24 mouse cellular contexts compared by ENCODE assay signal in genomic region chr9:83630341-83630740, GRCm38 (mm10).
"Had no signal": no experiment of that assay in that cellular context is flagged by ENCODE, and none has a peak within 500 bp of the region (broad histone marks: within the 10 kb centered on the region; RNA-seq: fewer than 3 reads in every experiment).

No protein-coding gene starts in this region.

- H3K36me3 ChIP-seq: heart, embryonic 12.5 days; hindbrain, embryonic 10.5 days; hindbrain, embryonic 12.5 days; hindbrain, embryonic 15.5 days; intestine, embryonic 15.5 days; limb, embryonic 10.5 days; limb, embryonic 12.5 days; liver, embryonic 13.5 days had no signal

- DNase-seq: gastrocnemius, postnatal 14 days; gastrocnemius, postnatal 36 days; heart, adult 2 months; heart, postnatal 10 days; heart, postnatal 4 days; kidney, adult 18-20 months; kidney, adult 8-10 months; kidney, postnatal 10 days; kidney, postnatal 25 days; kidney, postnatal 4 days; liver; liver, embryonic 13.5 days had no signal

- H3K4me3 ChIP-seq: heart, adult 2 months; heart, embryonic 12.5 days; hindbrain, embryonic 10.5 days; hindbrain, embryonic 12.5 days; hindbrain, embryonic 15.5 days; intestine, embryonic 15.5 days; layer of hippocampus, adult 2 months; left cerebral cortex, adult 2 months; limb, embryonic 10.5 days; limb, embryonic 12.5 days; liver, embryonic 13.5 days had no signal

- H3K9ac ChIP-seq: heart, embryonic 12.5 days; hindbrain, embryonic 12.5 days; hindbrain, embryonic 15.5 days; intestine, embryonic 15.5 days; limb, embryonic 12.5 days; liver, embryonic 13.5 days had no signal

- H3K4me1 ChIP-seq: intestine, embryonic 15.5 days; liver, embryonic 13.5 days had no signal

- H3K27me3 ChIP-seq: heart, embryonic 12.5 days; hindbrain, embryonic 12.5 days; hindbrain, embryonic 15.5 days; intestine, embryonic 15.5 days; limb, embryonic 12.5 days; liver, embryonic 13.5 days had no signal

- H3K27ac ChIP-seq: heart, adult 2 months; hindbrain, embryonic 10.5 days; hindbrain, embryonic 12.5 days; intestine, embryonic 15.5 days; layer of hippocampus, adult 2 months; left cerebral cortex, adult 2 months; limb, embryonic 10.5 days; liver, embryonic 13.5 days had no signal

- ATAC-seq: inflammation-experienced regulatory T-cells, adult 6 months; intestine, embryonic 15.5 days; intestine, postnatal 0 days had no signal

- H3K4me2 ChIP-seq: heart, embryonic 12.5 days; hindbrain, embryonic 12.5 days; hindbrain, embryonic 15.5 days; intestine, embryonic 15.5 days; limb, embryonic 12.5 days; liver, embryonic 11.5 days; liver, embryonic 13.5 days had no signal

- H3K9me3 ChIP-seq: heart, embryonic 12.5 days; hindbrain, embryonic 10.5 days; hindbrain, embryonic 12.5 days; hindbrain, embryonic 15.5 days; intestine, embryonic 15.5 days; limb, embryonic 10.5 days; limb, embryonic 12.5 days; liver, embryonic 13.5 days had no signal
